Mouse (Mus musculus): Measurements from ENCODE around the gene Snap91.

The Snap91 gene

DNA sequence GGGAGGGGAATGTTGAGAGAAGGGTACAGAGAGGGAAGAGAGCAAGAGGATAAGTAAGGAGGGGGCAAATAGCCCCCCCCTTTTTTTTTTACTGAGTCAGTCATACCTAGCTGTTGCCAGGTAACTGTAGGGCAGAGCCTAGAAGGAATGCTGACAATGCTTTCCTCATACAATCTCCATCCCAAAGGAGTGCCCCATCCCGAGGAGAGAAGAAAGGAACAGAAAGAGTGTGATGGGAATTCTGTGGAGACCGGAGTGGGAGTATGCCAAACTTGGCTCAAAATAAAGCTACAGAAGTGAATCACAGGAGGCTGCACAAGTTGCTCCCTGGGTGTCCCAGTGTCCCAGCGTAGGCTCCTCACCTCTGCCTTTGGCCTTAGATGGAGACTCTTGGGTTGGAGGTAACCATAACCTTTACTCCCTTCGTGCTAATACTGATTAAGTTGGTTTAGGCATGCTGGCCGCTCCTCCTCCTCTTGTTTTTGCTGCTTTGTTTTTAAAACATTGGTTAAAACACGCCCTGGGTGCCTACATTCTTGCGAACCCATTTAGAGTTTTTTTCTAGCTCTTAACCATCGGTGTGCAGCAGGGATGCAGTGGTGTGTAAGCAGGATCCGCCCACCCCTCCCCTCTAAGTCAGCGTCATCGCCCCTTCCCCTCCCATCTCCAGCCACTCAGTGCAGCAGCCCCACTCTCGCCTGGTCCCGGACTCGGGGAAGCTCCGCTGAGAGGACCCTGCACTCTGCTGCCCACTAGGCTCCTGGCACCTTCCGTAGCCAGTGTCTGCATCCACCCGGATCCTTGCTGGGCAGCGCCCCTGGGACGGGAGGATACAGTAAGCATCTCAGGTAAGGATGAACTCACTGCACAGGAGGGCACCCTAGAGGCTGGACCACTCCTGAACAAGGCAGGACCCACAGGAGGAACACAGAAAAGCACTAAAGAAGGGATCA is 137.2 kb downstream of the Snap91 start, which contains the start of gene Prss35:
Gene Prss35 (plus strand): TSS at position 691 of the 953 bp plus-strand sequence.
- DNase-seq, result peak; percentile 64

DNA sequence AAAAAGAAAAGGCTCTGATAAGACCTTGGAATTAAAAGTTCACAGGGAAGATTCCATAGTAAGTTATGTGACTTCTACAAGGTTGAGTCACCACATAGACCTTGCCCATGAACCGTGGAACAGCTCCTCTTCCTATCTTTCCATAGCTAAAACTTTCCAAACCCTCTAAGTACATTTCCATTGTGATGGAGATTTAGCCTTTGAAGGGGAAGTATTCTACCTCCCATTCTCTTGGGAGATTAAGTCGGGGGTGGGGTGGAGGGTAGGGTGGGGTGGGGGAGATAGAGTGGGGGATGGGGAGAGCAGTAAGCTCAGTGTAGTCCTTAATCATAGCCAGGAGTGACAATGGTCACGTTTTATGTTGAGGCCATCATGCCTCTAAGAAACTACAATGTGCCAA is 140.5 kb downstream of the Snap91 start:
- DNase-seq, result no peak

DNA sequence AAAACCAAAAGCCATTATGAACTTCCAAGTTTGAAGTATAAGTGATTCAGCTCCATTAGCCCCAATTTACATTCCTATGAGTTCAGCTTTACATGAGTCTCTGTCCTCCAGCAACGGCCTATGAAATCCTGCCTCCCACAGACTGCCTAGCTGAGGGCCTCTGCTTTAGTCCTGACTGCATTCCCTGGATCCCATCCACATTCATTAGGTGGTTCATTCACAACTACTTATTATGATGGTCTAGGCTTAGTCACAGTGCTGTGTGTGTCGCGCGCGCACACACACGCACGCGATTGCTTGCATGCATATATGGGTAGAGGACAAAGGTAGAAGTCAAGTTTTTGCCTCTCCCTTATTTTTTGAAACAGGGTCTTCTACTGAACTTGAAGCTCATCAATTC is 141.7 kb downstream of the Snap91 start:
- no peak for DNase-seq

DNA sequence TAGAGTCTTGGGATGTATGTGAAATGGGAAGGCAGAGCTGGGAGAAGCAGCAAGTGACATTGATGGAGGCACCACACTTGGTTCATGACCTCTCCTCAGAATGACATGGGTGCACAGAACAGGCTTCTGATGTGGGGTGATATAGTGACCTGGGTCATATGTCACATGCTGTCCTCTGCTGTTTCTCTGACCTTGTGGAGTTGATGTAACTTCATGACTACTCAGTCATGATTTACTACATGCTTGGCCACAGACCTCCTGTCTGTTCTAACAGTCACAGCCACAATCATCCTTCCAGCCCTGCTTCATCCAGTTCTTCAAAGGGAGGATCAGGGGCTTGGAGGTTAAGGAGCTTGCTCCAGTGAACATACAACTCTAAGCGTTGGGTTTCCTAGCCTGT is 142.4 kb downstream of the Snap91 start:
- DNase-seq, result no peak

DNA sequence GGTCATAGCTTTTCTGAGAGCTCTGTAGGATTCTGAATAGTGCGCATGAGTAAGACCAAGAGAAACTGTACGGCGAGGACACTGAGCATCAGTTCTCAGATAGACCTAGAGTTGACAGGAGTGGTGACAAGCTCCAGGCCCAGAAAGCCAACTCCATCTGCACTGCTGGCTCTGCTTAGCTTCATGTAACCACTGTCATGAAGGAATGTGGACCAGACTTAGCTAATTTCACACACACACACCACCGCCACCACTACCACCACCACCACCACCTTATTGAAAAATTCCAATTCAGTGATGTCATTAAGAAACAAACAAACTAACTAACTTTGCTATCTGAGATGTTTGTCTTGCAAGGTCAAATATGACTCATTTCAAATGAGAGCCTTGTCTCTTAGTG is 143.5 kb downstream of the Snap91 start:
- DNase-seq, result no peak

DNA sequence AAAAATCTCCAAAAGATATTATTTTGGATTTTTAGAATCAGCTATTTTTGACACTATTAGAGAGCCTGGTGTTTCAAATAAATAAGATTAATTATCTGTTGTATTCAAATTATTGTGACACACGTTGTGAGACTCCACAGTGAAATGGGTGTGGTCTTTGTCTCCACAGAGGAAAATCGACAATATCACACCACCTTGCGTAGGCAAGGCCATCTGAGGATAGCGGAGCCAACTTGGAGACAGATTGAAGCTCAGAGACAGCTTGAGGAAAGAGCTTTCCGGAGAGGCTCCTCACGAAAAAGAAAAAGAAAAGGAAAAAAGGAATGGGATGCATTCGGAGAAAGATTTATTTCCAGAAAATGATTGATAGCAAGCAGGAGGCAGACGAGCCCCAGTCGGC is 145.7 kb downstream of the Snap91 start:
- no peak for DNase-seq

DNA sequence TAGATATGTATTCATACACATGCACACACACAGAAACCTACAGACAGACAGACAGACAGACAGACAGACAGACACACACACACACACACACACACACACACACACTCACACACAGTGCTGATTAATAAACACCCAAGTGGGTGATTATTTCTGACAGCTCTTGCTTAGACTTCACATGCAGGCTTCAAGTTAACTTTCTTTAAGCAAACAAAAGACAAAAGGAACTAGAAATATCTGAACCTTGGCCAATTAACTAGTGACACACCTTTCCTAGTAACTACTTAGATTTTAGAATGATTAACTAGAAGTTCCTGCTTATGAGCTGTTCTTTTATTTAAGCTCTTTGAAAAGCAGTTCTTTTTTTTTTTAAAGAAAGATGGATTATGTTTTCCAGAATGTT is 146.1 kb downstream of the Snap91 start:
- no peak for DNase-seq

DNA sequence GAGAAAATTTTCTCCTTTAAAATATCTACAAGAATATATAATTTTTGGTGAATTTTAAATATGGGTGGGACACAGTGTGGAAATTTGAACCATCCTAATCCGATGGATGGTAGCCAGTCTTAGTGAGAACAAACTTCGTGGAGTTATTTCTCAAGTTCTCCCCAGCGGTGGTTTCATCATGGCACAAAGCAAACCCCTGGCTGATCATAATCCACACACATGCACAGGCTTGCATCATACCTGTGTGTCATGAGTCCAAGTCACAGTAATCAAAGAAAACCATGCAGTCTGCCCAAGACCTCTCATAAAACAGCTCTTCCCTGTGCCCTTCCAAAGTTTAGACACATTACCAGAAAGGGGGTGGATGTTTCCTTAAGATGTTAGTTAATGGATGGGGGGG is 150.6 kb downstream of the Snap91 start:
- DNase-seq, result no peak

DNA sequence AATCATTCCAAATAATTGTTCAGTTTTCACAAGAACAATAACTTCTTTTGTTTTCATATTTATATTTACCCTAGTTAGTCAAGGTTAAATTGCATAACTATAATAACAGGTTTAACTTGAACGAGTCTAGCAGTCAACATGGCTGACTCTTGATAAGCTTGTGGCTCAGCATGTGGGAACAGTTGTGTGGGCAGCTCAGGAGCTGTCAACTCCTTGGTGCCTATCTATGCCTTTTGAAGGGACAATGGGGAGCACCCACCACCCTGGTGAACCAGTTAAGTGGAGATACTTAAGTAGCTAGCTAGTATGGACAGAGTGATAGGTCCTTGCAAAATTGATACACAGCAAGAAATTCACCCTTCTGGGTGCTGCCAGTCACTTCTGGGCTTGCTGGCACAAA is 151.4 kb downstream of the Snap91 start:
- no peak for DNase-seq

DNA sequence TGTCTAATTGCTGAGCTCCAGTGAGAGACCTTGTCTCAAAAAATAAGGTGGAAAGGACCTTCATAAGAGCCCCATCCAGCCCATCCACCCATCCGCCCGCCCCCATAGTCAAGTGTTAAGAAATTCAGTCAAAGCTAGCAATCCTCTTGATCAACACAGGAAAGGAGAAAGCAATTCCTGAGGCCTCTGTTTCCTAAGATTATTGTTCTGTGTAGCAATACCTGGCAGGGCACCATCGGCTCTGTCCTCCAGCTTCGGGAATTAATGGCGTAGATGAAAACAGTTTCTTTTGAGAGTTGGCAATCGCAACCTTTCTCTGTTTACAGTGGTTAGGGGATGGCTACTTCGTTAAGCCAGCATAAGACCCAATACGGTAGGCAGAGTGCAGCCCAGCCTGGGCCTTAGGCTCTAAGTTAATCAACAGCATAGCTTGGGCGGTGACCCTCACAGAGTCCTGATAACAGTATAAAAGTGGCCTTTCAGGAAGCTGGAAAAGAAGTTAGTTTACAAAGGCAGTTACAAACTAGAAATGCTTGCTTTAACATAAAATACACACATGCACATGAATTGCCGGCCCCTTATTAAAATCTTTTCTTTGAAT is 152.1 kb downstream of the Snap91 start:
- DNase-seq, result peak; percentile 40

DNA sequence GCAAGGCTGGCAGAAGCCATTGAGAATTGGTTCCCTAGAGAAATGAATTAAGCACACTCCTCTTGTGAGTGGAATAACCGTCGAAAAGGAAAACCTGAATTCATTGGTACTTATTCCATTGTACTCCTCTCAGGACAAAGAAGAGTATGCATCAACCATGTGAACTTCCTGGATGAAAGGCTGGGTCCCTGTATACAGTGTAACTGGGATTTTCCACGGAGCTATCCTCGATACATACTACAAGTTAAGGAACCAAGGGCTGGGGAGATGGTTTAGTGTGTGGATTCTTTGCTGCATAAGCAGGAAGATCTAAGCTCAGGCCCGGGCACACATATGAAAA is 154.1 kb downstream of the Snap91 start:
- no peak for DNase-seq

DNA sequence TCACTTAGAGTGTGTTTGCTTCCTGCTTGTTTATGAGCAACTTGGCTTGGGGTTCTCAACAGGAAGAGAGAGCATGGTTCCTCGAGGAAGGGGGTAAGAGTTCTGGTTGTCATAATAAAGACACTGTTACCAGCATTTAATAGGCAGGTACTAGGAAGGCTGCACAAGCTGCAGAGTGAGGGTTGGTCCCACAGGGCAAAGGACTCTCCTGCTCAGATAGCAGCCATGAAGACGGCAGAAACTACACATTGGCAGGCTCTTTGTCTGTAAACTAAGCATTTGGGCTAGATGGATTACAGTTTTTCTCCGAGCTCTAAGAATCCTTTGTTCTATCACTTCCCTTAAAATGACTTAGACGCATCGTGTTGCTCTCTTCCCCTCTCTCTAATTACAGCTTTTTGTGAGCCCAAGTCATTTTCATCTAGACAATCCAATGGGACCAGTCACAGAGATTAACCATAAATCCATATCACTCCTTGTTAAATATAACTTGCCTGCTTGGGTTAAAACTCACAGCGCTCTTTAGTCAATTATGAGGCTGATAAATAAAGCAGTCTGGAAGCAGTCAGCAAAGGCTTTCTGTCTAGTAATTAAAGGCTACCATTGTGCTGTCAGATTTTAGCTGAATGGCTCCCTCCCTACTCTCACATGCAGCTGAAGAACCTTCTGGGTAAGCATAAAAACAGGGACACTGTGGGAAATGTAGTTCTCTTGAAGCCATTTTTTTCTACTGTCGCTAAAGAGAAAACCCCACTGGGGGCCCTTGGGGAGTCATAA is 154.7 kb downstream of the Snap91 start:
- DNase-seq, result no peak

DNA sequence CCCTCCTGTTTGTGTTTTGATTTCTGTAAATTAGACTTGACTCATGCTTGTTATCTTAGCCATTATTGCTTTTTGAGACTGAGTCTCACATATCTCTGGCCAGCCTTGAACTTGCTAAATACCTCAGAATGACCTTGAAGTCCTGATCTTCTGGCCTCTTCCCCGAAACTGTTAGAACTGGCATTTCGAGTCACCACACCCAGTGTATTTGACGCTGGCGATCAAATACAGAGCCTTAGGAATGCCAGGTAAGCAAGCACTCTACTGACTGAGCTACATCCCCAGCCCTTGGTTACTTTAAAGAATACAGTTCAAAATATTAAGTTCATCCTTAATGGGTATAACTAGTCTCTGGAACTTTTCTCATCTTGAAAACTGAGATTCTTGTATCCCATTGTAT is 155.4 kb downstream of the Snap91 start:
- no peak for DNase-seq

DNA sequence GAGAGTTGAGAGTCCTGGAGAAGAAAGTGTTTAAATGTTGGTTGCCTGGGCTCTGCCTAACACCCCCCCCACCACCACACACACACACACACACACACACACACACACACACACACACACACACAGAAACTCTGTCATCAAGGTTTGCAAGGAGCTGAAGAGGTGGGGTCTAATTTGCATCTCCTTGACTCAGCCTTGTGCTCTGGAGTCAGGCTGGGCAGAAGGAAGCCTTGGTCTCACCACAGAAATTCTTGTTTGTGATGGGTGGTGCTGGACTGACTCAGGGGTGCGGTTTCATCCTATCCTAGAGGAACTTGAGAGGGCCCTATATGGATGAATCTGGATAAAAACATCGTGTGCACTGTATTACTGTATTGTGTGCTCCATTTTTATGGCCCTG is 159.7 kb downstream of the Snap91 start:
- DNase-seq, result no peak

DNA sequence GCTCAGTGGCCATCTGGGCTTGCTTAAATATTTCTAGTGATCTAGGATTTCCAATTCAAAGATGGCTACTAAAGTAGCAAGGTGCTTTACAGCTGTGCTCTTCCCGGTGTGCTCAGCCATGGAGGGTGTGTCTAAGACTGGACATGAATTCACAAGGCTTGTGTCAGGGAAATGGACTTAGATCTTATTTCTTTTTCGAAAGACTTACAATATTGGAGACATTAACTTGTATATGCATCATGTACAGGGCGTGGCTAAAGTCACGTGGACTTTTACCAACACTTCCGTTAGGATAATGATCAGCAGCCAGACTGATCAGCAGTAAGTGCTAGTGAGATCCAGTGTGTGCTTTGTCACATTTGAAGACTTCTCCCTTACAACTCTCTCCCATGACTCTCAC is 160.2 kb downstream of the Snap91 start:
- no peak for DNase-seq

DNA sequence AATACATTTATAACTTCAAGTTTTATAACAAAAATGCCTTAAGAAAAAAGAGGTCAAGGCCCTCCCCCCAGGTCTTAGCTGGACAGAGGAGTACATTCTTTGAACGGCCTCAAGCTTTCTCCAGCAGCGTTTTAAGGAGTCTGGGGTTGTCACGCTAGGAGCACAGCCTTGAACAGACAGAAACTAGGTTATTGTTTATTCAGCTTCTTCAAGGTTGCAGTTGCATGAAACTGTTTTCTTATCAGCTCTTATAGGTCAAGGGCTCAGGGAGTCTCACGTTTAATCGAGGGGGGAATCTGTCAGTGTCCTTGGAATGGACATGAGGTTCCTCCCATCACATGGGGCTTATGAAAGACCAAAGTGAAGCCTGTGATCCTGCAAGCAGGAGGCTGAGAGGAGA is 163.3 kb downstream of the Snap91 start:
- DNase-seq, result no peak

DNA sequence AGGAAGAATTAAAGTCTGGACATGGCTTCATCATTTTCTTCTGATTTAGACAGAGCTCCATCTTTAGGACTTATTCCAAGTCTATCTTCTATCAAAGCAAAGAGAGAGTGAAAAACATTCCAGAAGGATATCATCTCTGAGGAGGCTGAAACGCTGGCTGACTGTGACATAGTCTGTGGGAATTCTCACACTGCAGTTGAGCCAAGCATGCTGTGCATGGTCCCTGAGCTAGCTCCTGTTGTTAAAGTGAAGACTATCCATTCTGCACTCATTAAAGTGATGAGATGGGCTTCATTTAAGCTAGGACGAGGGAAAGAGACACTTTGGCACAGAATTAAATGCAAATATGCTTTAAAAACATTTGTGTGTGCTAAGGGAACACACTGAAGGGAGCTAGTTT is 163.9 kb downstream of the Snap91 start:
- no peak for DNase-seq

Measured in lung, postnatal 10 days (tissue).